Mouse (Mus musculus): ENCODE data around the gene Hipk2. TPM values are rescaled to one million over a fixed set of nuclear protein-coding genes. Genes with fewer than 3 reads are reported as not detected.
A peak's percentile ranks its signal among the peaks of the same experiment; 100 is the strongest.

Hipk2 gene
- polyA plus RNA-seq, 1 experiment = 39.5 TPM

DNA sequence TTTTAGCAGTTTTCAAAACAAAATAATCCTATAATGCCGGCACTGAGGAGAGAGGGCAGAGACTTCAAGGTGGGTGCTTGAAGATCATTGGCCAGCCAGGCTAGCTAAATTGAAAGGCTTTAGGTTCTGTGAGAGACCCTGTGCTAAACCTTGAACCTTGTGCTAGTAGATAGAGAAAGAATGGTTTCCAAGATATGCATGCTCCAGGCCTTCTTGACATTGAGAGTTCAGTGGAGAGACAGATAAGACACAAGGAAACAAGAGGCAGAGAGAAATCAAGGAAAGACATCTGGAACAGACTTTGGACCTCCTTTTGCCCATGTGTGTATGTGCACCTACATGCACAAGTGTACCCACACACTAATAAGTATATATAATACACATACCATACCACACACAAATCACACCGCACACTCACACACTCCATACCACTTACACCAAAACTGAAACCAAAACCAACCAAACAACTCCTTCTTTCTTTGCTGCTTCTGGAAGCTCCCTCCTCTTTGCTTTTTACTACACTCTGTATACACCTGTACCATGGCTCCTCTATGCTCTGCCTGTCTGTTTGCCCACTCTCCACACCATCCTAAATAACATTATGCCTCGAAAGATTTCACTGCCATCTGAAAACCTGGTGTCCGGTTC is 24.6 kb upstream of the Hipk2 start:
- Histone ChIP-seq H3K4me3 (replicated peaks; ENCODE audit: control insufficient read depth, low read depth, low read length) (no peak overlapping the region), H3K4me1 (ENCODE audit: control insufficient read depth, insufficient read depth, low read length) (peaks cover 11% of the 10 kb centered on the region), H3K27ac (ENCODE audit: control insufficient read depth, insufficient read depth, low read depth, low read length, poor library complexity) (peak overlapping the region; percentile 38; the same call in 1 of the 2 replicates)
- 53% methylated on average over 4 of the region's 4 CpGs for WGBS
- no peak for TF ChIP-seq CTCF (IDR thresholded peaks at IDR 0.05; ENCODE audit: control insufficient read depth, insufficient read depth, low read length)
- no peak for TF ChIP-seq POLR2A (IDR thresholded peaks at IDR 0.05; ENCODE audit: borderline replicate concordance, control insufficient read depth, low read depth, low read length)

DNA sequence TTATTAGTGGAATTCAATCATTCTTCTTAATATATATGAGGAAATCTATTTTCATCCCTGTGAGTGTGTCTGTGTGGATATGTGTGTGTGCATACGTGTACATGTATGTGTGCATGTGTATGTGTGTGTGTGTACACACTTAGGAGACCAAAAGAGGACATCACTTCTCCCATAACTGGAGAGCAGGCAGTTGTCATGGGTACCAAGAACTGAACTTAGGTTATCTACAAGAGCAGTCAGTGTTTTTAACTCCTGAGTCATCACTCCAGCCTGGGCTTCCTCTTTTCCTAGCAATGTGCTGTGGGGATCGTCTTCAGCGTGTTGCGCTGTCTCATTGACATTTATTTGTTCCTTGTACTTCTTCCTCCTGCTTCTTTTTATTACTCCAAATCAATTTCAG is 24.1 kb upstream of the Hipk2 start:
- TF ChIP-seq POLR2A (IDR thresholded peaks at IDR 0.05; ENCODE audit: borderline replicate concordance, control insufficient read depth, low read depth, low read length) (no peak), CTCF (IDR thresholded peaks at IDR 0.05; ENCODE audit: control insufficient read depth, insufficient read depth, low read length) (no peak)
- Histone ChIP-seq H3K4me3 (replicated peaks; ENCODE audit: control insufficient read depth, low read depth, low read length) (no peak overlapping the region), H3K4me1 (ENCODE audit: control insufficient read depth, insufficient read depth, low read length) (peaks cover 11% of the 10 kb centered on the region), H3K27ac (ENCODE audit: control insufficient read depth, insufficient read depth, low read depth, low read length, poor library complexity) (peak overlapping the region; percentile 38; the same call in 1 of the 2 replicates)
- 3% methylated on average over 4 of the region's 4 CpGs for WGBS

GRCm38 (mm10) chr6:38893615-38894014 is 17.6 kb upstream of the Hipk2 start:
- TF ChIP-seq POLR2A (IDR thresholded peaks at IDR 0.05; ENCODE audit: borderline replicate concordance, control insufficient read depth, low read depth, low read length) (no peak), CTCF (IDR thresholded peaks at IDR 0.05; ENCODE audit: control insufficient read depth, insufficient read depth, low read length) (no peak)
- no peak overlapping the region for H3K4me3 ChIP-seq (replicated peaks; ENCODE audit: control insufficient read depth, low read depth, low read length)
- H3K4me1 ChIP-seq (ENCODE audit: control insufficient read depth, insufficient read depth, low read length) = peaks cover 1% of the 10 kb centered on the region; the same call in 1 of the 2 replicates
- H3K27ac ChIP-seq (ENCODE audit: control insufficient read depth, insufficient read depth, low read depth, low read length, poor library complexity) = no peak overlapping the region
- 92% methylated on average over 3 of the region's 3 CpGs for WGBS

DNA sequence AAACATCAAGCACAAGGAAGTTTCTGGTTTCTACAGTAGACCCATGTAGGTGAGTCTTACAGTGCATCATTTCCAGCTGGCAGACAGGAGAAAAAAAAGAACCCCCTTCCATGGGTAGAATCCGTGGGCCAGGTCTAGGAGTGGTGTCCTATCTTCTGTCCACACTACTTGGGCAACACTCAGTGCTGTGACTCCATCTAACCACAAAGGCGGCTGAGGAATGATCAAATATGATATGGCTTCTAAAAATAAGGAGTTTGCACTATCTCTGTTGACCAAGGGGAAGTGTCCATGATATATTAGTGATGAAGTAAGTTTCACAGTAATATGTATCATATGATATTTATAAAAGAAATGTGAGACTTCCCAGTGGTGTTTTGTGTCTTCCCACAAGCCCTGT is 16.1 kb upstream of the Hipk2 start:
- Histone ChIP-seq H3K27ac (ENCODE audit: control insufficient read depth, insufficient read depth, low read depth, low read length, poor library complexity) (no peak overlapping the region; the same call in 1 of the 2 replicates), H3K4me1 (ENCODE audit: control insufficient read depth, insufficient read depth, low read length) (peaks cover 1% of the 10 kb centered on the region; the same call in 1 of the 2 replicates), H3K4me3 (replicated peaks; ENCODE audit: control insufficient read depth, low read depth, low read length) (no peak overlapping the region)
- TF ChIP-seq CTCF (IDR thresholded peaks at IDR 0.05; ENCODE audit: control insufficient read depth, insufficient read depth, low read length) = no peak
- no peak for TF ChIP-seq POLR2A (IDR thresholded peaks at IDR 0.05; ENCODE audit: borderline replicate concordance, control insufficient read depth, low read depth, low read length)
- 13% methylated on average over 2 of the region's 2 CpGs for WGBS

DNA sequence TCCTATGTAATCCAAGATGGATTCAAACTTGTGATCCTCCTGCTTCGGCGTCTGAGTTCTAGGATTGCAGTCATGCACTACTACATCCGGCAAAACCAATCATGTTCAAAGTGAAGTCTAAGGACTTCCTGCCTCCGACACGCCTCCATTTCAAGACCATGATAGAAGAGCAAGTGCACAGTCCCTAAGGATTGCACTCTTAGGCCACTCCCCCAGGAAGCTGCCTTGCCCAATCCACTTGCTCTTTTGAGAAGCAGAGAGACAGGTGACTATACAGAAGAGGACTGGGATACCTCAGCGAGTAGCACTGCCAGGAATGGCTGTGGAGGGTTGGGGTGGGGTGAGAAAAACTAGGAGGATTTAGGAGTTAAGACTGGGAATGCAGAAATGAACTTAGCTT is 13.2 kb upstream of the Hipk2 start:
- H3K4me3 ChIP-seq (replicated peaks; ENCODE audit: control insufficient read depth, low read depth, low read length) = no peak overlapping the region
- TF ChIP-seq POLR2A (IDR thresholded peaks at IDR 0.05; ENCODE audit: borderline replicate concordance, control insufficient read depth, low read depth, low read length) (no peak), CTCF (IDR thresholded peaks at IDR 0.05; ENCODE audit: control insufficient read depth, insufficient read depth, low read length) (no peak)
- H3K4me1 ChIP-seq (ENCODE audit: control insufficient read depth, insufficient read depth, low read length) = peaks cover 1% of the 10 kb centered on the region; the same call in 1 of the 2 replicates
- H3K27ac ChIP-seq (ENCODE audit: control insufficient read depth, insufficient read depth, low read depth, low read length, poor library complexity) = no peak overlapping the region
- WGBS = 66% methylated on average over 6 of the region's 6 CpGs

GRCm38 (mm10) chr6:38887436-38887835 is 11.5 kb upstream of the Hipk2 start:
- Histone ChIP-seq H3K27ac (ENCODE audit: control insufficient read depth, insufficient read depth, low read depth, low read length, poor library complexity) (no peak overlapping the region), H3K4me1 (ENCODE audit: control insufficient read depth, insufficient read depth, low read length) (peaks cover 4% of the 10 kb centered on the region; the same call in 1 of the 2 replicates), H3K4me3 (replicated peaks; ENCODE audit: control insufficient read depth, low read depth, low read length) (no peak overlapping the region)
- TF ChIP-seq CTCF (IDR thresholded peaks at IDR 0.05; ENCODE audit: control insufficient read depth, insufficient read depth, low read length) (no peak), POLR2A (IDR thresholded peaks at IDR 0.05; ENCODE audit: borderline replicate concordance, control insufficient read depth, low read depth, low read length) (no peak)
- 86% methylated on average over 4 of the region's 4 CpGs for WGBS

GRCm38 (mm10) chr6:38885132-38885531 is 9.2 kb upstream of the Hipk2 start:
- Histone ChIP-seq H3K4me1 (ENCODE audit: control insufficient read depth, insufficient read depth, low read length) (peaks cover 3% of the 10 kb centered on the region; the same call in 1 of the 2 replicates), H3K27ac (ENCODE audit: control insufficient read depth, insufficient read depth, low read depth, low read length, poor library complexity) (no peak overlapping the region), H3K4me3 (replicated peaks; ENCODE audit: control insufficient read depth, low read depth, low read length) (no peak overlapping the region)
- 73% methylated on average over 1 of the region's 1 CpGs for WGBS
- no peak for TF ChIP-seq POLR2A (IDR thresholded peaks at IDR 0.05; ENCODE audit: borderline replicate concordance, control insufficient read depth, low read depth, low read length)
- TF ChIP-seq CTCF (IDR thresholded peaks at IDR 0.05; ENCODE audit: control insufficient read depth, insufficient read depth, low read length) = no peak

DNA sequence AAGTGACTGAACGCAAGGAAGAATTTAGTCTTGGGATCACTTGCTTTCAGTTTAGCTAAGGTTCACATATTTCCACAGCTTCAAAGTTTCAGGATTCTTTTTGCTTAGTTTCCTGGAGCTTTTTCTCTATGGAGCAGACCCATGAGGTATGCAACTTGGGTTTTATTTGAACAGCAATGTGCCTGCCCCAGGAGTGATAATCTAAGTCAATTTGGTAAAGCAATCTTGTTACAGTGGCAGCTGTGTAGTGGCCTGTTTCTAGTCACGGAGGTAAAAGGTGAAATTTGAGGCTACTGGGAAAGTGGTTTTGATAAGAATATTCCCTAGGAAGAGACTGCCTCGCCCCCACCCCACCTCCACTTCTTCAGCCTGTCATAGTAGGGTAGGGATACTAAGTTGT is 8.5 kb upstream of the Hipk2 start:
- TF ChIP-seq CTCF (IDR thresholded peaks at IDR 0.05; ENCODE audit: control insufficient read depth, insufficient read depth, low read length) = no peak
- TF ChIP-seq POLR2A (IDR thresholded peaks at IDR 0.05; ENCODE audit: borderline replicate concordance, control insufficient read depth, low read depth, low read length) = no peak
- H3K4me1 ChIP-seq (ENCODE audit: control insufficient read depth, insufficient read depth, low read length) = peaks cover 3% of the 10 kb centered on the region; the same call in 1 of the 2 replicates
- no peak overlapping the region for H3K27ac ChIP-seq (ENCODE audit: control insufficient read depth, insufficient read depth, low read depth, low read length, poor library complexity)
- no peak overlapping the region for H3K4me3 ChIP-seq (replicated peaks; ENCODE audit: control insufficient read depth, low read depth, low read length)
- 80% methylated on average over 3 of the region's 3 CpGs for WGBS

Data from bone marrow, adult 2 months (tissue).